Mouse (Mus musculus) MEL (cell line): ENCODE measurements around the gene Wbp2. TPM values are rescaled to one million over a fixed set of nuclear protein-coding genes. Genes with fewer than 3 reads are reported as not detected.
A peak's percentile ranks its signal among the peaks of the same experiment; 100 is the strongest.

Source experiments
- DNase-seq: peaks from one replicate; pipeline ENCODE4 v3.0.0; 2011; ENCODE audit warnings: low read depth, low spot score
- H3K27ac ChIP-seq: 2 replicates; pipeline ENCODE4 v1.5.1; 2012; ENCODE audit warnings: low read depth, mild to moderate bottlenecking, control low read depth, low read length, moderate library complexity; ENCODE audit not compliant: control insufficient read depth
- H3K27me3 ChIP-seq, 2 experiments: fragments of 150-350 bp in 1 of 2; sonication (generic) in 1 of 2; 2 replicates each; pipeline ENCODE4 v1.6.1; 2012; ENCODE audit warnings: low read length in 2 of 2, mild to moderate bottlenecking in 2 of 2, improper control_type of control experiment in 1 of 2, moderate library complexity in 1 of 2; ENCODE audit not compliant: insufficient read depth in 2 of 2, control insufficient read depth in 1 of 2
- H3K36me3 ChIP-seq, 2 experiments: 2 replicates each; pipeline ENCODE4 v1.6.1; 2012 to 2014; ENCODE audit warnings: low read length in 2 of 2, improper control_type of control experiment in 1 of 2, inconsistent platforms in 1 of 2, mild to moderate bottlenecking in 1 of 2; ENCODE audit not compliant: insufficient read depth in 2 of 2, control insufficient read depth in 1 of 2
- H3K4me1 ChIP-seq, 2 experiments: fragments of 150-350 bp in 1 of 2; sonication (generic) in 1 of 2; 2 replicates each; pipeline ENCODE4 v1.6.1; 2012; ENCODE audit warnings: low read length in 2 of 2, improper control_type of control experiment in 1 of 2, mild to moderate bottlenecking in 1 of 2; ENCODE audit not compliant: insufficient read depth in 2 of 2, control insufficient read depth in 1 of 2
- H3K4me3 ChIP-seq, 2 experiments: fragments of 150-350 bp in 1 of 2; sonication (generic) in 1 of 2; 2 replicates each; pipeline ENCODE4 v1.5.1; 2012; ENCODE audit warnings: low read depth in 2 of 2, low read length in 2 of 2, mild to moderate bottlenecking in 2 of 2, moderate library complexity in 2 of 2, control low read depth in 1 of 2, improper control_type of control experiment in 1 of 2; ENCODE audit not compliant: control insufficient read depth in 1 of 2, insufficient read depth in 1 of 2
- H3K79me2 ChIP-seq: 2 replicates; pipeline ENCODE4 v1.6.1; 2012; ENCODE audit warnings: mild to moderate bottlenecking, low read length, moderate library complexity; ENCODE audit not compliant: control insufficient read depth, poor library complexity, insufficient read depth
- H3K9ac ChIP-seq: 2 replicates; pipeline ENCODE4 v1.6.1; 2012; ENCODE audit warnings: low read depth, mild to moderate bottlenecking, control low read depth, low read length, moderate library complexity; ENCODE audit not compliant: control insufficient read depth, poor library complexity, severe bottlenecking
- H3K9me3 ChIP-seq: fragments of 150-350 bp; sonication (generic); replicated peaks from 2 replicates; pipeline ENCODE4 v1.6.1; 2012; ENCODE audit warnings: mild to moderate bottlenecking, low read length, improper control_type of control experiment, moderate library complexity; ENCODE audit not compliant: insufficient read depth
- BHLHE40 ChIP-seq: IDR thresholded peaks from 2 replicates; pipeline ENCODE4 v1.6.1; 2012; ENCODE audit warnings: low read depth, mild to moderate bottlenecking, inconsistent platforms, low read length, improper control_type of control experiment, borderline replicate concordance
- CHD1 ChIP-seq: IDR thresholded peaks from 2 replicates; pipeline ENCODE4 v1.6.1; 2012; ENCODE audit warnings: low read depth, mild to moderate bottlenecking, inconsistent platforms, low read length, improper control_type of control experiment
- CHD2 ChIP-seq: IDR thresholded peaks from 2 replicates; pipeline ENCODE4 v1.6.1; 2011; ENCODE audit warnings: low read length, improper control_type of control experiment
- CTCF ChIP-seq, 3 experiments: IDR thresholded peaks in 2 of 3; conservative IDR thresholded peaks in 1 of 3; 2 replicates each; pipeline ENCODE4 v1.5.1; 2011 to 2012; ENCODE audit warnings: low read length in 3 of 3, low read depth in 2 of 3, mild to moderate bottlenecking in 2 of 3, improper control_type of control experiment in 1 of 3, inconsistent platforms in 1 of 3, mixed read lengths in 1 of 3, moderate library complexity in 1 of 3; ENCODE audit not compliant: control insufficient read depth in 1 of 3, insufficient read depth in 1 of 3, poor library complexity in 1 of 3, severe bottlenecking in 1 of 3
- E2F4 ChIP-seq: IDR thresholded peaks from 2 replicates; pipeline ENCODE4 v1.6.1; 2011; ENCODE audit warnings: low read depth, low read length, improper control_type of control experiment, borderline replicate concordance
- EP300 ChIP-seq, 2 experiments: IDR thresholded peaks; 2 replicates each; pipeline ENCODE4 v1.6.1; 2011; ENCODE audit warnings: improper control_type of control experiment in 2 of 2, low read length in 2 of 2, low read depth in 1 of 2, mild to moderate bottlenecking in 1 of 2
- ETS1 ChIP-seq: IDR thresholded peaks from 2 replicates; pipeline ENCODE4 v1.6.1; 2012; ENCODE audit warnings: low read depth, mild to moderate bottlenecking, inconsistent platforms, low read length, improper control_type of control experiment, moderate library complexity
- GABPA ChIP-seq: IDR thresholded peaks from 2 replicates; pipeline ENCODE4 v1.6.1; 2012; ENCODE audit warnings: low read depth, mild to moderate bottlenecking, inconsistent platforms, low read length, improper control_type of control experiment, moderate library complexity
- GATA1 ChIP-seq: IDR thresholded peaks from 2 replicates; pipeline ENCODE4 v1.6.1; 2011; ENCODE audit warnings: low read depth, low read length, improper control_type of control experiment
- MAFK ChIP-seq: IDR thresholded peaks from 2 replicates; pipeline ENCODE4 v1.6.1; 2011; ENCODE audit warnings: low read depth, mild to moderate bottlenecking, low read length, improper control_type of control experiment, borderline replicate concordance
- MEF2A ChIP-seq: IDR thresholded peaks from 2 replicates; pipeline ENCODE4 v1.6.1; 2014; ENCODE audit warnings: low read depth, mild to moderate bottlenecking, inconsistent platforms, low read length, improper control_type of control experiment; ENCODE audit not compliant: poor library complexity, insufficient replicate concordance, severe bottlenecking; ENCODE audit errors: extremely low read depth
- MYB ChIP-seq: IDR thresholded peaks from 2 replicates; pipeline ENCODE4 v1.6.1; 2011; ENCODE audit warnings: mild to moderate bottlenecking, low read depth, low read length, improper control_type of control experiment
- MYC ChIP-seq: IDR thresholded peaks from 2 replicates; pipeline ENCODE4 v1.6.1; 2011; ENCODE audit warnings: low read depth, mild to moderate bottlenecking, low read length, improper control_type of control experiment, moderate library complexity
- NELFE ChIP-seq: IDR thresholded peaks from 2 replicates; pipeline ENCODE4 v1.6.1; 2011; ENCODE audit warnings: low read depth, low read length, improper control_type of control experiment
- NRF1 ChIP-seq: IDR thresholded peaks from 2 replicates; pipeline ENCODE4 v1.6.1; 2014; ENCODE audit warnings: low read depth, mild to moderate bottlenecking, inconsistent platforms, low read length, improper control_type of control experiment, moderate library complexity; ENCODE audit not compliant: poor library complexity, insufficient read depth, severe bottlenecking
- POLR2AphosphoS2 ChIP-seq: IDR thresholded peaks from 2 replicates; pipeline ENCODE4 v1.6.1; 2011; ENCODE audit warnings: low read length, improper control_type of control experiment
- POLR2AphosphoS5 ChIP-seq: IDR thresholded peaks from 2 replicates; pipeline ENCODE4 v1.6.1; 2012; ENCODE audit warnings: low read depth, borderline replicate concordance, mild to moderate bottlenecking, inconsistent platforms, low read length, moderate library complexity, mixed read lengths
- RAD21 ChIP-seq: IDR thresholded peaks from 2 replicates; pipeline ENCODE4 v1.6.1; 2011; ENCODE audit warnings: mild to moderate bottlenecking, low read depth, low read length, improper control_type of control experiment
- SMC3 ChIP-seq: IDR thresholded peaks from 2 replicates; pipeline ENCODE4 v1.6.1; 2011; ENCODE audit warnings: low read depth, low read length, improper control_type of control experiment
- TAL1 ChIP-seq: IDR thresholded peaks from 2 replicates; pipeline ENCODE4 v1.6.1; 2012; ENCODE audit warnings: mild to moderate bottlenecking, inconsistent platforms, low read length, moderate library complexity, mixed read lengths
- TCF12 ChIP-seq: IDR thresholded peaks from 2 replicates; pipeline ENCODE4 v1.6.1; 2014; ENCODE audit warnings: low read depth, mild to moderate bottlenecking, inconsistent platforms, low read length, improper control_type of control experiment, moderate library complexity
- USF1 ChIP-seq: IDR thresholded peaks from 2 replicates; pipeline ENCODE4 v1.6.1; 2014; ENCODE audit warnings: low read depth, mild to moderate bottlenecking, inconsistent platforms, low read length, improper control_type of control experiment, moderate library complexity
- ZC3H11A ChIP-seq: IDR thresholded peaks from 2 replicates; pipeline ENCODE4 v1.6.1; 2012; ENCODE audit warnings: low read depth, mild to moderate bottlenecking, inconsistent platforms, low read length, improper control_type of control experiment
- ZMIZ1 ChIP-seq: IDR thresholded peaks from 2 replicates; pipeline ENCODE4 v1.6.1; 2012; ENCODE audit warnings: low read depth, mild to moderate bottlenecking, inconsistent platforms, low read length, improper control_type of control experiment, moderate library complexity
- polyA plus RNA-seq, 2 experiments: library from polyadenylated mRNA; stranded (reverse) in 1 of 2; unstranded in 1 of 2; fragments of >175 nt in 1 of 2; fragments of >200 nt in 1 of 2; gene quantifications; 2 replicates each; pipeline versions ENCODE4 v1.2.1 to v1.2.4; 2012; ENCODE audit warnings: low replicate concordance in 2 of 2, low read depth in 1 of 2; ENCODE audit not compliant: insufficient read length in 2 of 2, insufficient read depth in 1 of 2, missing spikeins in 1 of 2
- total RNA-seq: library from RNA; depleted of rRNA; stranded (reverse); fragments of 300-350 nt; gene quantifications from 2 replicates; pipeline ENCODE4 v1.2.3, GENCODE M21; 2012

Wbp2 gene
- total and polyA plus RNA-seq, 3 experiments: 16.5 to 75.8 TPM; not detected in 1

DNA sequence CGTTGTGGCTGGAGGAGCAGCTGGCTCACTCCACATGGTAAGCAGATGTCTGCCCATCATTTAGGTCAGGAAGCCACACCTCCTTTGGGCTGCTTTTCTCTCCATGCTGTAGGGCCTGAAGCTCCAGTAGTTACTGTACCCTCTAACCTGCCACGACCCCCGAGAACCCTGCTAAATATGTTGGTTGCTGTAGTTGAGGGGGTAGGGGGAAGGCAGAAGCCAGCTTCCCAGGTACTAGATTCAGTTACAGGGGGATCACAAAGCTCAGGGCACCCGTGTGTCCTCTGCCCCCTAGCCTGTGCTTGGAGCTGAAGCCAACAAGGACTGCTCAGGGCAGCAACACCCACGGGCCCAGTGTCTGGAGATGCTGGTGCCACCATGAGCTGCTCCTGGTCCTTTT, 46.7 kb upstream of the Wbp2 start:
- H3K27ac ChIP-seq: no peak overlapping the region
- H3K27me3 ChIP-seq: no peaks in the 10 kb centered on the region
- H3K79me2 ChIP-seq: peaks cover 32% of the 10 kb centered on the region
- H3K4me3 ChIP-seq: no peak overlapping the region
- H3K36me3 ChIP-seq: peaks cover 0 to 7% of the 10 kb centered on the region in 2 experiments; a peak in 1 of 4 replicates
- H3K4me1 ChIP-seq: peaks cover 0 to 17% of the 10 kb centered on the region in 2 experiments; a peak in 2 of 4 replicates
- TF ChIP-seq CTCF (IDR thresholded peaks at IDR 0.05 in 2 of 3, conservative IDR thresholded peaks at IDR 0.05 in 1 of 3; ENCODE audit: control insufficient read depth in 1 of 3, insufficient read depth in 1 of 3, low read depth in 2 of 3, low read length in 3 of 3, poor library complexity in 1 of 3, severe bottlenecking in 1 of 3) (no peak), BHLHE40 (no peak), MAFK (no peak), ZMIZ1 (no peak), TAL1 (no peak), CHD2 (no peak), ETS1 (no peak), USF1 (no peak), ZC3H11A (no peak), CHD1 (no peak), POLR2AphosphoS2 (no peak), NRF1 (no peak), EP300 (IDR thresholded peaks at IDR 0.05; ENCODE audit: low read depth in 1 of 2, low read length in 2 of 2) (no peak), E2F4 (no peak), TCF12 (no peak), POLR2AphosphoS5 (no peak), NELFE (no peak)
- H3K9ac ChIP-seq: no peak overlapping the region
- DNase-seq: no peak
- no peaks in the 10 kb centered on the region for H3K9me3 ChIP-seq

DNA sequence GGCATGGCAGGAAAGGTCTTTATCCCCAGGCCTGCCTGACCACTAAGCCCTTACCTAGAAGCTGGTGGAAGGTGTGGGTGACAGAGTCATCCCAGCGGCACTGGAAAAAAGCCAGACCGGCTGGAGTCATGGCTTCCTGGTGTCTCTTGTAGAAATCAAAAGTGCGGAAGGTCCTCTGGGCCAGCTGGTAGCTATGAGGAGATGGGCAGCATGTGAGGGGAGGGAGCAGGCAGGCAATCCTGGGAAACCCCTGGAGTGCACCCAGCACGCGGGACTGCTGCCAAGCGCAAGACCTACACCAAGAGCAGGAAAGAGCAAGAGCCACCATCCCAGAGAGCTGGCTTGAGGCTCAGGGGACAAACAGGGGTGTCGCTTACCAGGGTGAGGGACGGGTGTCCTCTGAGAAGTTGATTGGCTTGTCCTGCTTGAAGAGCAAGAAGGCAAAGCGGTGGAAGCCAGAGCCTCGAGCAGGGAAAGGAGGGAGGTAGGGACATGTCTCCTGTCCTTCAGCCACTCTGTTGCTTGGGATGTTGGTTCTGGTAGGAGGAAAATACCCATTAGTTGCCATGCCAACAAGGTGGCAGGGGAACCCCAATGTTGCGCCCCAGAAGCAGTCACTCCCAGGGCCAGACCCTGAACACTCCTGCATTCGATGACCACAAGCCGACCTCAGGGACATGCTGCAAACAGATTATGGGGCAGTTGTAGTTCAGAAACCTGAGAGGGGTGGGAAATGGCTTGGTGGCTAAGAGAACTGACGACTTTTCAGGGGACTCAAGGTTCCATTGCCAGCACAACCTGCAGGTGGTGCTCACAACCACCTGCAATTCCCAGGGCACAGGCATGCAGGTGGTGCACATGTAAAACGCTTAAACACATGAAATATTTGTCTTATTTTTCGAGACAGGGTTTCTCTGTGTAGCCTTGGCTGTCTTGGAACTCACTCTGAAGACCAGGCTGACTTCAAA, 45.9 kb upstream of the Wbp2 start:
- TF ChIP-seq RAD21: peak; percentile 29
- TF ChIP-seq MYB: no peak
- TF ChIP-seq E2F4: no peak
- no peak for TF ChIP-seq MAFK
- no peak for TF ChIP-seq GATA1
- peak; percentile 39 to 51 (median 46); a peak in 5 of 6 replicates for TF ChIP-seq CTCF (IDR thresholded peaks at IDR 0.05 in 2 of 3, conservative IDR thresholded peaks at IDR 0.05 in 1 of 3; ENCODE audit: control insufficient read depth in 1 of 3, insufficient read depth in 1 of 3, low read depth in 2 of 3, low read length in 3 of 3, poor library complexity in 1 of 3, severe bottlenecking in 1 of 3)
- no peak for TF ChIP-seq GABPA
- no peak for TF ChIP-seq ZMIZ1
- TF ChIP-seq SMC3: peak; percentile 34; the same call in 1 of the 2 replicates
- no peak for TF ChIP-seq MEF2A
- TF ChIP-seq TAL1: no peak
- TF ChIP-seq MYC: no peak
- H3K79me2 ChIP-seq: peaks cover 24% of the 10 kb centered on the region
- no peaks in the 10 kb centered on the region for H3K9me3 ChIP-seq
- no peak overlapping the region for H3K9ac ChIP-seq
- peaks cover 0 to 6% of the 10 kb centered on the region in 2 experiments; a peak in 1 of 4 replicates for H3K36me3 ChIP-seq
- H3K4me1 ChIP-seq: peaks cover 0 to 17% of the 10 kb centered on the region in 2 experiments; a peak in 2 of 4 replicates
- peak; percentile 50 for DNase-seq
- H3K27me3 ChIP-seq: no peaks in the 10 kb centered on the region
- H3K27ac ChIP-seq: no peak overlapping the region
- no peak overlapping the region for H3K4me3 ChIP-seq
